Mouse (Mus musculus): ENCODE data around the gene Smim15. TPM values are rescaled to one million over a fixed set of nuclear protein-coding genes. Genes with fewer than 3 reads are reported as not detected.

The Smim15 gene
- 83.0 and 83.4 TPM in 2 replicates for polyA plus RNA-seq (2015; fragmentation: Nextera tagmentation; extraction: Ambion mirVana)

- peak; percentile 92 for DNase-seq (ENCODE audit: low spot score)
These were observed at the start of gene Smim15 for GRCm38 (mm10) chr13:108044222-108044941. Gene Smim15 (plus strand): TSS chr13:108044446.

GRCm38 (mm10) chr13:107995211-107995610, 49.0 kb upstream of the Smim15 start:
- DNase-seq (ENCODE audit: low spot score), result no peak

DNA sequence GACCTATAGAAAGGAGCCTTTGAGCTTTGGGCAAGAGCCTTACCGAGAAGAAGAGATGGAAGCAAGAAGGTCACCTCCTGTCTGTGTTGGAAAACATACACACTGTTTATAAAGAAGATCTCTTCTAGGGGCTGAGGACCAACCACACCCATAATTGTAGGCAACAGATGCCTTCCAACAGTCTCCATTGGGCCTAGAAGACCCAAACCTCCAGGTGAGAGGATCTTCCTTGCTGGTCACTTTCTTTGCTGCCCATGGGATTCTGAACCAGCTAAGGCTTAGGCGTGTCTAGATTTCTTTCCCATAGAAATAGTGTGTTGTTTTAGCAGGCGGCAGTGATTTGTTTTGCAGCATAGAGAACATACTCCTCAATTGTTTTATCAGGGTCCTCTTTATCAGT, 47.9 kb upstream of the Smim15 start:
- DNase-seq (ENCODE audit: low spot score), result no peak

DNA sequence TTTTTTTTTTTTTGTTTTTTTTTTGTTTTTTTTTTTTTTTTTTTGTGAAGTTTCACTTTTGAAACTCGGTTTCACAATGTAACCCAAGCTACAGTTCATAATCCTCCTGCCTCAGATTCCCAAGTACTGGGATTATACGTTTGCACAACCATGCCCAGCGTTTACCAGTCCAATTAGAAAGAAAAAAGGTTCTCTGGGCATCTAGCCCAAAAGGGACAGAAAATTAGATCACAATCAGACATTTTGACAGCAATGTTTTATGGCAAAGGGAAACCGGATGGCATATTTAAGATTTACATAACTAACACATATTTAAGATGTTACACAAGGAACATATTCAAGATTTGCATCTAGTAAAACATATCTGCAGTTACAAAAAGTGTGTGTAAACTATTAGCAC, 36.4 kb upstream of the Smim15 start:
- no peak for DNase-seq (ENCODE audit: low spot score)

- no peak for DNase-seq (ENCODE audit: low spot score)
These were observed 31.1 kb upstream of the Smim15 start for GRCm38 (mm10) chr13:108013110-108013509.

- DNase-seq (ENCODE audit: low spot score), result no peak
These were observed 30.4 kb upstream of the Smim15 start for GRCm38 (mm10) chr13:108013839-108014238.

GRCm38 (mm10) chr13:108015166-108015565, 29.1 kb upstream of the Smim15 start:
- no peak for DNase-seq (ENCODE audit: low spot score)

- no peak for DNase-seq (ENCODE audit: low spot score)
These were observed 26.9 kb upstream of the Smim15 start for GRCm38 (mm10) chr13:108017349-108017748.

GRCm38 (mm10) chr13:108025802-108026201, 18.4 kb upstream of the Smim15 start:
- DNase-seq (ENCODE audit: low spot score), result no peak

DNA sequence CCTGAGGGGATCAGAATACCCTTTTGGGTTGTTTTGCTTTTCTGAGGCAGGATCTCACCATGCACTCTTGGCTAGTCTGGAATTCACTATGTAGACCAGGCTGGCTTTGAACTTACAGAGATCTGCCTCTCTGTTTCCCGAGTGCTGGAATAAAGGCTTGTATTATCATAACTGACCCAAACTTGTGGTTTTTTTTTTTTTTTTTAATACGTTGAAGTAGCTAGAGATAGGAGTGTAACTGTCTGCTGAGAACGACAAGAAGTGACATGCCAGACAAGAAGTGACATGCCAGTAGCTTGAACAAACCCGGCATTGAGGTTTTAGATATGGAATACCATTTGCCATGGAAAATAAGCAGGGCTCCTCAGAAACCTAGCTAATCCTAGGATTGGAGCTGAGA, 11.5 kb upstream of the Smim15 start:
- no peak for DNase-seq (ENCODE audit: low spot score)

DNA sequence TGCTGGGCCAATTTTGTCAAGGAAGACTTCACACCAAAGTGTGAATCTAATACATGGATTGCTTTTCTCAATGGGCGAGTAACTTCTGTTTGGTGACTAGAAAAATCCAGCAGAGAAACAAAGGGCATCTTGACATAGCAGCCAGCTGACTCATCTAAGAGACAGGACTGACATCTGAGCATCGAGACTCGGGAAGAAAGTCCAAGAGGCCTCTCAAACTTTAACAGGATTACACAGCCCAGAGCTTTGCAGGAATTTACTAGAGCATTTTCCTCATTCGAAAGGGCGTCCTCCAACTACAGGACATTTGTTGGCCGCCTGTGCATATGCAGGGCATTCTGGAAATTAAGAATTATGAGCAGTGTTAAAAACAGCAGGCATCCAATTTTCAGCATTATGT, 4.9 kb upstream of the Smim15 start:
- DNase-seq (ENCODE audit: low spot score), result no peak

DNA sequence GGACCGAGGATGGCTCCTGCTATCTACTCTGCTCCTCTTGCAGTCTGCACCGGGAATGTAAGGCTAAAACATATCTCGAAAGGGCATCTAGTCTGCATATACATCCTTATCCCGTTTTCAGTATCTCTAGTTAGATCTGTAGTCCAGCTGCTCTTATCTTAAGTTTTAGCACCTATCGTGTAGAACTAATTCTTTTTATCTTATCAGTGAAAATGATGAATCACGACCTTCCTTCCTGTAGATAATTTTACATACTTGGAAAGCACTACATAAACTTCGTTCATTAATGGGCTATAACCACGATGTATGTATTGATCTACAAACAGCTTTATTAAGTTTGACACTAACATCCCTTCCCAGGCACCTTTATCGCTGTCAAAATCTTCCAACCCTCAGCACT, 4.3 kb upstream of the Smim15 start:
- no peak for DNase-seq (ENCODE audit: low spot score)

GRCm38 (mm10) chr13:108040451-108040850, 3.8 kb upstream of the Smim15 start:
- DNase-seq (ENCODE audit: low spot score), result peak; percentile 40

GRCm38 (mm10) chr13:108041358-108041757, 2.9 kb upstream of the Smim15 start:
- peak; percentile 80 for DNase-seq (ENCODE audit: low spot score)

DNA sequence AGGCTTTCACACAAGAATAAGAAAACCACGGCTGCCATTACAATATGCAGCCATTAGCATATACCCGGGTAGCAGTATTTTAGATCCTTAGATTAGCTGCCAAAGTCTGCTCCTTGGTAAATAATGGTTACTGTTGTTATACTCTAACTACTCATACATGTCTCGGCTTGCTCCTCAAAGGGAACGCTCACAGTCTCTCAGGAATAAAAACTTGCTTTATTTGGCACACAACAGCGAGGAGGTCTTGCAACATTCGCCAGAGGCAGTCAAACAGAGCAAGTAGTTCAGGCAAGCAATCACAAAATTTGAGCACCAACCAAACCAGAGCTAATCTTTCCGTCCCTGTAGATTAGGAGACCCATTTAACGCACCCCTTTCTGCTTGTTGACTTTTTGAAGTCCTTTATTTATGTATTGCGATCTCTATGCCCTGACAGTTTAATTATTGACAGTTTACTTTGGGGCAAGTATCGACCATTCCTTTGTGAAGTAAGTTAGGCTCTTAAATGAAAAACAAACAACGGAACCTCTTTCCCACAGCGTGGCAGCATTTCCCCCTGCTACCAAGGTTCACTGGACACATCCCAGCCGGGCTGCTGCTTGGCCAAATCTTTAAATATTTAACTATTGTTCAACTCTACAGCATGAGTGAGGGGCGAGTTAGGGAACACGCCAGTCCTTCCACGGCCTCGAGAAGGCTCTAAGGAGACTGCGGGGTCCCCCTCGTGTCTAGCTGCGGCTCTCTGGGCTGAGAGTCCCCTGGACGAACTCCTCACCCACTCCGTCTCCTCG, 620 bp upstream of the Smim15 start:
- peak; percentile 42 for DNase-seq (ENCODE audit: low spot score)

GRCm38 (mm10) chr13:108045646-108046045, 1.4 kb downstream of the Smim15 start:
- DNase-seq (ENCODE audit: low spot score), result peak; percentile 10

DNA sequence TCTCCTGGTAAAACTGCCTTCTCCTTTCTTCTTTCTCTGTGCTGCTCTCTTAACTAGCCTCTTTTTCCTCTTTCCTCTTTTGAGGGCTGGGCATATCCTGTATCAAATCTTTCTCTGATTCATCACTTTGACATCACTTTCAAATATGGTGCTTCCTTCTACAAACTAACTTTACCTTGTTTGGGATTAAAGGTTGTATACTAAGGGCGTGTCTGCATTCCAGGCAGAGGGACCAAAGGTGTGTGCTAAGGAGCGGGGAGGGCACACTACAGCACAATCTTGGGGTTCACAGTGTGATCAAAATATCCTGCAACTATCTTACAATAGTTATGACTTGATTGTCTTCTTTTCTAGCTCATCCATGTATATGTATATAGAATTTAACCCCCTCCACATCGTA, 1.8 kb downstream of the Smim15 start:
- DNase-seq (ENCODE audit: low spot score), result no peak

DNA sequence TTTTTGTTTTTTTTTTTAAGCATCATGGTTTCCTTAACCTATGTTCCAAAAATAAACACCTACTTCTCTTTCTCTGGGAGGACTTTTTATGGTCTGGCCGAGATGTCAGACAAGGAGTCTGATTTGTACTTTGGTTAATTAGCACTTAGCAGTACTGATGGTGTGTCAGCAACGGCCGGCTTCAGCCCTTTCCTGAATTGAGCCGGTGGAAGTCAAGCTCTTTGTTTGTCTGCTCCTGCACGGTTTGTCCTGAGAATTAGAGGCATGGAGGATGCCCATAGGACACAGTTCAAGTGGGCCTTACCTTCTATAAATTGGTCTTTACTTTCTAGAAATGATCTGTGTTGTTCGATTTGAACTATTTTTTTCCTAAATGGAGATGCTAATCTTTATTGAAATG, 2.6 kb downstream of the Smim15 start:
- DNase-seq (ENCODE audit: low spot score), result no peak

GRCm38 (mm10) chr13:108047364-108047763, 3.1 kb downstream of the Smim15 start:
- no peak for DNase-seq (ENCODE audit: low spot score)

- peak; percentile 57 for DNase-seq (ENCODE audit: low spot score)
These were observed 12.7 kb downstream of the Smim15 start for GRCm38 (mm10) chr13:108056896-108057295.

- DNase-seq (ENCODE audit: low spot score), result no peak
These were observed 16.1 kb downstream of the Smim15 start for GRCm38 (mm10) chr13:108060286-108060885.

GRCm38 (mm10) chr13:108060936-108061578, 16.8 kb downstream of the Smim15 start:
- DNase-seq (ENCODE audit: low spot score), result no peak
